Mouse (Mus musculus) natural killer cell, adult 2 months (primary cell): ENCODE measurements around the gene Efcc1.

Source experiments
- DNase-seq, 2 experiments: peaks; one replicate each; pipeline ENCODE4 v3.0.0; 2022; ENCODE audit warnings: low spot score in 2 of 2

Efcc1 gene

GRCm38 (mm10) chr6:87779174-87780165 lies 48.8 kb downstream of the Efcc1 start:
- no peak for DNase-seq

- DNase-seq, result no peak
Measured at GRCm38 (mm10) chr6:87780546-87781301, 50.1 kb downstream of the Efcc1 start.

GRCm38 (mm10) chr6:87784033-87784432 lies 53.4 kb downstream of the Efcc1 start:
- DNase-seq, result no peak

GRCm38 (mm10) chr6:87786621-87787020 lies 56.0 kb downstream of the Efcc1 start:
- DNase-seq, result no peak

- DNase-seq, result no peak
Measured at GRCm38 (mm10) chr6:87787108-87787890, 56.6 kb downstream of the Efcc1 start.

- DNase-seq, result no peak
Measured at GRCm38 (mm10) chr6:87788266-87788895, 57.7 kb downstream of the Efcc1 start.

GRCm38 (mm10) chr6:87788896-87789587 lies 58.4 kb downstream of the Efcc1 start:
- DNase-seq, result no peak

GRCm38 (mm10) chr6:87789791-87790190 lies 59.1 kb downstream of the Efcc1 start:
- no peak for DNase-seq

- no peak for DNase-seq
Measured at GRCm38 (mm10) chr6:87790779-87791480, 60.3 kb downstream of the Efcc1 start.

GRCm38 (mm10) chr6:87791826-87792225 lies 61.2 kb downstream of the Efcc1 start:
- DNase-seq, result no peak

GRCm38 (mm10) chr6:87793821-87794510 lies 63.3 kb downstream of the Efcc1 start:
- DNase-seq, result no peak

- DNase-seq, result no peak
Measured at GRCm38 (mm10) chr6:87795385-87796150, 64.9 kb downstream of the Efcc1 start.

GRCm38 (mm10) chr6:87796251-87796880 lies 65.7 kb downstream of the Efcc1 start:
- no peak for DNase-seq

- DNase-seq, result no peak
Measured at GRCm38 (mm10) chr6:87797321-87797720, 66.7 kb downstream of the Efcc1 start.

- DNase-seq, result no peak
Measured at GRCm38 (mm10) chr6:87799576-87799975, 68.9 kb downstream of the Efcc1 start.

- DNase-seq, result no peak
Measured at GRCm38 (mm10) chr6:87802462-87802861, 71.8 kb downstream of the Efcc1 start.

GRCm38 (mm10) chr6:87804036-87804435 lies 73.4 kb downstream of the Efcc1 start:
- no peak for DNase-seq

GRCm38 (mm10) chr6:87804886-87805285 lies 74.2 kb downstream of the Efcc1 start:
- DNase-seq, result no peak
